Mouse (Mus musculus) retina, adult 2 months (tissue): ENCODE measurements at regions not wholly inside any gene's neighbourhood (a gene's known extent, or its start where the extent isn't known, plus 50 kb on each side); places are given as distances from the start of the nearest gene placed in this dataset.
A peak's percentile ranks its signal among the peaks of the same experiment; 100 is the strongest.

ENCODE experiments used
- DNase-seq: peaks from one replicate; pipeline ENCODE4 v3.0.0-alpha.2; 2012; ENCODE audit warnings: low read depth, low spot score

- no peak for DNase-seq
These were observed 340.6 kb upstream of the Myt1l start for GRCm38 (mm10) chr12:29187619-29188018.

DNA sequence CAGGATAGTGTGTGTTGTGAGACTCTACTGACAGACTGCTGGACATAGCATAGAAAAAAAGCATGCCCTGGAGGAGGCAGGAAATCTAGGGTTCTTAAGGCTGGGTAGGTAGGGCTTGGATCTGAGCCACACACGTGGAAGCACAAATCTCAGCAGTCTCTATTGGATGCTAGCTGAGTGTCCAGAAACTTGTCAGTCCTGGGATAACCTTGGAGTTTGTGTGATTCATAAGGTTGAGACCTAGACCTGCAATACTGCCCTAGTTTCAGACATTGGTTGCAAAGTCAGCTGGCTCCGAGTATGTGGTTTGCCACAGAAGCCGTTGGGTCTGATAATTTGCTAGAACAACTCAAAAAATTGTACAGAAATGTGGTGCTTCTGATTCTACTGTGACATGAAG lies 335.8 kb upstream of the Myt1l start:
- DNase-seq, result no peak

GRCm38 (mm10) chr12:29211946-29212345 lies 316.2 kb upstream of the Myt1l start:
- DNase-seq, result no peak

- DNase-seq, result no peak
These were observed 314.6 kb upstream of the Myt1l start for GRCm38 (mm10) chr12:29213625-29214024.

DNA sequence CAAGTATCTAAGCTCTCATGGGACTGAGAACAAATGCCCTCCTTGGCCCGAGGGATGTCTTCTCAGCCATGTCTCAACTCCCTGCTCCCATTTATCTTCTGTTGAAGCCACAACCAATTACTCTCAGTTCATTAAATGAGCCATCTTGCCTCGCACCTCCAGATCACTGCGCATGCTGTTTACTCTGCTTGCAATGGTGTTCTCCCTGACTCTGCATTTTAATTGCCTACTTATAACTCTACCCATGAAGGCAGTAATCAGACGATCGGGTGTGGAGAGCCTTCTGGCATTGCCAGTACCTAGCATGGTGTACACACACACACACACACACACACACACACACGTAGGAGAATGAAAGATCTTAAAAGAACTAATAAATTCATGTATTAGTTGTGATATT lies 306.1 kb upstream of the Myt1l start:
- no peak for DNase-seq

- no peak for DNase-seq
These were observed 302.2 kb upstream of the Myt1l start for GRCm38 (mm10) chr12:29226001-29226400.

DNA sequence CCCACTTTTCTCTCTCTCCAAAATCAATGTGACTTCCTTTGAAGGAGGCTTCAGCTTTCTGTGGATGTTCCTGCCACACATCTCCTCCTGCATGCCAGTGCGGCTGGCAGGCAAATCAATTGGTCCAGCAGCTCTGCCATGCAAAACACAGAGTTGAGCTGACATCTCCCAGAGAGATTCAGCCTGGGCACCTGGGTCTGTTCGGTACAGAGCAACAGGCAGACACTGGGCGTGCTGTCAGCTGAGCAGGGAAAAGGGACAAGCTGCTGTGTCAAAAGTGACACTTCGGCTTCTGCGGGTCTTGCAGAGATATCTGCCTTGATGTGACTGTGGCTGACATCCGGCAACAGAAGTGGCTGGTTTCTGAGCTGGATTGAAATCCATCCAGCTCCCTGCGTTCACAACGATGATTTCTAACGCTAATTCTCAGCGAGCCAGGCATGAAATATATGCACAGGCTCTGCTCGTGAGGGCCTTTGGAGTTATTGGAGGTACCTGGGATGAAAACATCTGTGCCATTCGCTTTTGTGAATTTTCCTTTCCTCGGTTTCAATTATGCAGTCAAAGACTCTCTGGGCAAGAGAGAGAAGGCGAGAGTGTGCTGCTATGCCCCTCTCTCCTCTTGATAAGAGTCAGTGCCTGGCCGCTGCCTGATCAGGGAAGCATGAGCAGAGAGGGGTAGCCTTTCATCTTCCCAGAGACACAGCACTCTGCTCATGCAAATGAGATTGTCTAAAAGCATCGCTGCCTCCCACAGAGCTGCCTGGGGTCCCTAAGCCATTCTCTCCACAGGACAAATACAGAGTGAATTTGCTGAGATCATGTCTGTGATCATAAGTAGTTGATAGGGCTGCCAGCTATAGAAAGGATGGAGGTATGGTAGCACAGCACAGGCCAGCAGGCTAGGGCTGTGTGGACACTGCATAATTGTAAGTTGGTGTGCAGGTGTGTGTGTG lies 295.4 kb upstream of the Myt1l start:
- DNase-seq, result no peak

- no peak for DNase-seq
These were observed 291.7 kb upstream of the Myt1l start for GRCm38 (mm10) chr12:29236496-29236895.

- no peak for DNase-seq
These were observed 290.7 kb upstream of the Myt1l start for GRCm38 (mm10) chr12:29237516-29237915.

- no peak for DNase-seq
These were observed 288.7 kb upstream of the Myt1l start for GRCm38 (mm10) chr12:29239482-29239881.

GRCm38 (mm10) chr12:29239975-29240374 lies 288.2 kb upstream of the Myt1l start:
- DNase-seq, result no peak

- no peak for DNase-seq
These were observed 285.1 kb upstream of the Myt1l start for GRCm38 (mm10) chr12:29243087-29243486.

DNA sequence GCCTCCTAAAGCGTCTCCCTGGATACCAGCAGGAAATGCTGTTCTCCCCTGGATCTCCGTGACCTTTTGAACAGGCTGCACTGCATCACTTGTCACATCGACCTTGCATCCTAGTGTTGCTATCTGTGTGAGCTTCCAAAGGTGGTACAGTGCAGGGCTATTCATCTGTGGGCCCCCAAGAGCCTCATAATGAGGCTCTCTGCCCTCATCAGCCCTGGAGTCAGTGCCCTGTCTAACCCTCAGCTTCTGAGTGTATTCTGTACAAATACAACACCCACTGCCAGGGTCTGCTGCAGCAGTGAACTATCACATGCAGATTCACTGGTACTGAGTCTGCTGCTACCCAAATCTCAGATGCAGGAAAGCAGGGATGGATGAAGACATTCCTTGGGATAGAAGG lies 282.1 kb upstream of the Myt1l start:
- DNase-seq, result no peak

DNA sequence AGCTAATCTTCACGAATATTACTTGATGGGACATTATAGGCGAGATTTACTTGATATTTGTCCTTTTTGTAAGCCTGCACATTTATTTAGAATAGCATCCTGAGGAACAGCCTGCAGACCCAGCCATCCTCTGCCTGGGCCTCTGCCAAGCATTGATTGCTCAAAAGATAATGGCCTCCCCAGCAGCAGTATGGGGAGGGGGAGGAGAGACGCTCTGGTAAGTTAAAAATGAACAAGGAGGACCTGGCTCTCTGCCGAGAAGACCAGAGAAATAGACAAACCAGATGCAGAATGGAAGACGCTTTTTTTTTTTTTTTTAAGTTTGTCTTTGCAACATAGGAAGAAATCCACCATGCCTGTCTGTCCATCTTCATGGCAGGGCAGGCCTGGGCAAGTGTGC lies 280.8 kb upstream of the Myt1l start:
- no peak for DNase-seq

DNA sequence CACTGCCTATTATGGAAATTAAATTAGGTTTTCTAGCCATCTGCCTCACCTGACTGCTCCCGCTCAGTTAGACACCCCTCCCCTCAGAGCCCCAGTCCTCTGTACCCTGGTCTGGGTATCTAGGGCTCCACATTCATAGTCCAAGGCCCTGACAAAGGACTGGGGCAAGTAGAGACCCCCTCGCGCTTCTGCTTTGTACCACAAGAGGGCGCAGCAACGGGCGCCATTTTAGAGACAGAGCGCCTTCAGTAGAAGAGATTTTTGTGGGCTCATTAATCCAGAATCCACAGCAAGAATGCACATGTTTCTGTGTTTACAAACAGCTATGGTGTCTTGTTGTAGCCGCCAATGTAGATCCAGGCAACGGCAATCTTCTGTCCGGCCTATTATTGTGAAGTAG lies 279.7 kb upstream of the Myt1l start:
- no peak for DNase-seq

- no peak for DNase-seq
These were observed 272.1 kb upstream of the Myt1l start for GRCm38 (mm10) chr12:29256103-29256502.

GRCm38 (mm10) chr12:29257011-29257734 lies 271.0 kb upstream of the Myt1l start:
- no peak for DNase-seq

DNA sequence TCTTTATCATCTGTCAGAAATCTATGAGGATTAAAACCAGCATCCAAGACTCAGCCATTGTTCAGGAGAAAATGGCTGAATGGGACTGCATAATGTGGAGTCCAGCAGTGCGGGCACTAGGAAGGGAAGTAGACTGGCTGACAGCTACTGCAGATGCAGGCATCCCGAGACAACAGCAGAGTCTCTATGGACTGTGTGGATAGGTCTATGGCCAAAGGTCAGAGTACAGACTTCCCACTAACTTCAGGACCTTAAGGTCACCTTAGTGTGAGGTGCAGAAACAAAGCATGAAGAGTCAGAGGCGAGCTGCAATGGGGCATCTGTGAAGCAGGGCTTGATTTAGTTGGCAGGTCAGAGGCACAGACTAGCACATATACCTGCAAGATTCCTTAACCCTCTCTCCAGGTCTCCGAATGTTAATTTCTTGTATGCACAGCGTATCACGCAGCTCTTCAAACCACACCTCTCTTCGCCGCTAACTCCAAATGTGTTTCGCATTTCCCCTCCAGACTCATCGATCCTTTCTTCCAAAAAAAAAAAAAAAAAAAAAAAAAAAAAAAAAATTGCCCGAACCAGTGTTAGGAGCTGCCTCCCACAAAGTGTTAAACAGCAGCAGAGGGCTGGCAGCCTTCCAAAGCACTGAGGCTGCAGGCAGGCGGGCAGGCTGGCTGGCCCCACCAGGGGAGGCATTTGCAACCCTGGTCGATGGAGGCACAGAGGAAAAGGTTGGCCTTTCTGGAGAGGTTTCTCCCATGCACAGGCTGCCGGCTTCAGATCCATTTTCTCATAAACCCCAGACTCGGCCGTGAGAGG lies 270.2 kb upstream of the Myt1l start:
- no peak for DNase-seq

GRCm38 (mm10) chr12:29258548-29258874 lies 269.7 kb upstream of the Myt1l start:
- DNase-seq, result peak; percentile 18

- no peak for DNase-seq
These were observed 269.2 kb upstream of the Myt1l start for GRCm38 (mm10) chr12:29258966-29259365.

GRCm38 (mm10) chr12:29274166-29274565 lies 254.0 kb upstream of the Myt1l start:
- no peak for DNase-seq

DNA sequence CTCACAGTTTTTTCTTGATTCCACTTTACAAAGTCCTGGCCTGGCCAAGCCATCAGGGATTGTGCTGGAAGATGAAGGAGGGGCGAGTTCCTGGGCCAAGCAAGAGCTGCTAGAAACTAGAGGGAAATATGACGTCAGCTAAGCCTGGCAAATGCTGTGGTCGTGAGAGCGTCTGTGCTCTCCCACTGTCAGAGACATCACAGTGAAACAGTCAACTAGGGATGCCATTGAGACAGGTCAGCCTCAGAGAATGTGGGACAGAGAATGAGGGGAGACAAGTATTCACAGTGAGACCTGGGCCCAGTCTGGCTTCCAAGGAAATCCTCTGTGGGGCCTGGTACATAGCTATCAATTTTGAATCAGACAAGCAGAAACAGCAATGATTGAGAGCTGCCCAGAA lies 252.5 kb upstream of the Myt1l start:
- DNase-seq, result no peak
